Mouse (Mus musculus): ENCODE results near the gene Ncor2.

GRCm38 (mm10) chr5:125081318-125082101, 97.5 kb downstream of the Ncor2 start:
- TF ChIP-seq CTCF (IDR thresholded peaks at IDR 0.05; ENCODE audit: low read depth, low read length) (peak; percentile 45), POLR2A (IDR thresholded peaks at IDR 0.05; ENCODE audit: extremely low read depth, insufficient read depth, low read length) (no peak)
